Mouse (Mus musculus) cortical plate, adult 2 months (tissue): ENCODE data around the gene Sox8.

Source experiments
- CTCF ChIP-seq: fragments of 200-500 bp; IDR thresholded peaks from 2 replicates; pipeline ENCODE4 v1.5.1; 2011; ENCODE audit warnings: mild to moderate bottlenecking, control low read depth, low read length; ENCODE audit not compliant: insufficient read depth; ENCODE audit errors: extremely low read depth
- POLR2A ChIP-seq: fragments of 200-500 bp; IDR thresholded peaks from 2 replicates; pipeline ENCODE4 v1.6.1; 2011; ENCODE audit warnings: mild to moderate bottlenecking, low read length, control low read depth; ENCODE audit not compliant: insufficient read depth; ENCODE audit errors: extremely low read depth

DNA sequence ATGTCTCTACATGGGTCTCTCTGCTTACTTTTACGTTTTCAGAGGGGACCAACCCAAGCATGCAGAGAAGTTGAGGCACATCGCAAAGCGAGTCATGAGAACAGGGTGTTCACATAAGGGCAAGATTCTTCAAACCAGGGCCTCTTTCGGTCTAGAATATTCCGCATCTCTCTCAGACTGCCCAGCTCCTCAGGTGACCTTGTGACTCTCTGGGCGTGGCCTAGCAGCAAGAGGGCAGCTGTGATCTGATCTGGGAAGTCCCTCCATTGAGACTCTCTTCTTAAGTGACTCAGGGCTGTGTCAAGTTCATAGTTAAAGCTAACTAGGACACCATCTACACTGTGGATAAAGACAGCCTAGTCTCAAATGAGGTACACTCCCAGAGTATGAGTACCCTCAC is 42.8 kb upstream of the Sox8 start:
- TF ChIP-seq CTCF, result no peak
- TF ChIP-seq POLR2A, result no peak
